Mouse (Mus musculus) limb, embryonic 10.5 days (tissue): ENCODE measurements around the gene Commd9. TPM values are rescaled to one million over a fixed set of nuclear protein-coding genes. Genes with fewer than 3 reads are reported as not detected.

Experiments
- DNase-seq: peaks from one replicate; pipeline ENCODE4 v3.0.0-alpha.2; 2017; ENCODE audit warnings: low spot score
- H3K27ac ChIP-seq: fragments of 300-500 bp; sonication (generic); 2 replicates; pipeline ENCODE4 v1.5.1; 2016; ENCODE audit warnings: mild to moderate bottlenecking
- H3K27me3 ChIP-seq: fragments of 300-500 bp; sonication (generic); 2 replicates; pipeline ENCODE4 v1.6.1; 2016; ENCODE audit warnings: low read depth, mild to moderate bottlenecking; ENCODE audit not compliant: poor library complexity, severe bottlenecking
- H3K36me3 ChIP-seq: fragments of 300-500 bp; sonication (generic); 2 replicates; pipeline ENCODE4 v1.6.1; 2016; ENCODE audit warnings: mild to moderate bottlenecking, moderate library complexity
- H3K4me1 ChIP-seq: fragments of 300-500 bp; sonication (generic); 2 replicates; pipeline ENCODE4 v1.6.1; 2016
- H3K4me3 ChIP-seq: fragments of 300-500 bp; sonication (generic); 2 replicates; pipeline ENCODE4 v1.5.1; 2016; ENCODE audit warnings: mild to moderate bottlenecking, moderate library complexity
- H3K9me3 ChIP-seq: fragments of 300-500 bp; sonication (generic); replicated peaks from 2 replicates; pipeline ENCODE4 v1.6.1; 2016; ENCODE audit warnings: mild to moderate bottlenecking
- WGBS: fragments of 180-500 bp; shearing (Covaris S2); methylation state at CpG from one replicate; pipeline ENCODE4 v1.1.7; 2016; 5-methylcytosine and 5-hydroxymethylcytosine counted together
- polyA plus RNA-seq: library from polyadenylated mRNA; unstranded; fragments of >200 nt; fragmentation: Nextera tagmentation; extraction: Ambion mirVana; gene quantifications from 2 replicates; pipeline ENCODE4 v1.2.1, GENCODE M21; 2016

Gene Commd9
- polyA plus RNA-seq, 1 experiment from 2014 or later: 60.7 TPM

GRCm38 (mm10) chr2:101891143-101891542 is 5.1 kb downstream of the Commd9 start:
- no peak for DNase-seq
- H3K9me3 ChIP-seq: no peaks in the 10 kb centered on the region
- H3K27me3 ChIP-seq: no peaks in the 10 kb centered on the region
- peaks cover 15% of the 10 kb centered on the region for H3K4me1 ChIP-seq
- no peak overlapping the region for H3K27ac ChIP-seq
- 57% methylated on average over 7 of the region's 7 CpGs for WGBS
- H3K36me3 ChIP-seq: peaks cover 8% of the 10 kb centered on the region; the same call in 1 of the 2 replicates
- no peak overlapping the region for H3K4me3 ChIP-seq

- no peaks in the 10 kb centered on the region for H3K27me3 ChIP-seq
- H3K27ac ChIP-seq: no peak overlapping the region
- no peak for DNase-seq
- WGBS: 90% methylated on average over 3 of the region's 3 CpGs
- peaks cover 13% of the 10 kb centered on the region; the same call in 1 of the 2 replicates for H3K4me1 ChIP-seq
- H3K36me3 ChIP-seq: peaks cover 16% of the 10 kb centered on the region; the same call in 1 of the 2 replicates
- no peaks in the 10 kb centered on the region for H3K9me3 ChIP-seq
- H3K4me3 ChIP-seq: no peak overlapping the region
These were observed 8.1 kb downstream of the Commd9 start for GRCm38 (mm10) chr2:101894126-101894525.

- no peaks in the 10 kb centered on the region for H3K27me3 ChIP-seq
- DNase-seq: no peak
- no peak overlapping the region for H3K27ac ChIP-seq
- H3K9me3 ChIP-seq: no peaks in the 10 kb centered on the region
- no peak overlapping the region for H3K4me3 ChIP-seq
- H3K4me1 ChIP-seq: peaks cover 8% of the 10 kb centered on the region; the same call in 1 of the 2 replicates
- peaks cover 33% of the 10 kb centered on the region for H3K36me3 ChIP-seq
- WGBS: 72% methylated on average over 10 of the region's 10 CpGs
These were observed 10.6 kb downstream of the Commd9 start for GRCm38 (mm10) chr2:101896425-101897204.

DNA sequence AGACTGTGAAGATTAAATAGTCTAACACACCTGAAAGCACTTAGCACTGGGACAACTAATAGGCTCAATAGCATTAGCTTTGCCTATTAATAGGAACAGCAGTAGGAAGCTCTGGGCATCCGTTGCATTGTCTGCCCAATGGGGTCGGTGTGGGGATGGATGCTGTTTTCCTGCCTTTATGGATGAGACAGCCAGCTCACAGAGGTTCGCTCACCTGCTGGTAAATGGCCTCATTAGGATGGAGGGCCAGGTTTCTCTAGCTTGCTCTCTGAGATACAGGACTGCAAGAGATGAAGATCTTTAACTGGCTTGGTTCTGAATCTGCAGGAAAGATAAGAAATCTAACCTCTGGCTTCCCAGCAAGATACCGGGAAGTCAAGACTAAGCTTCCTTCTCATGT is 16.1 kb downstream of the Commd9 start:
- H3K4me1 ChIP-seq: peaks cover 10% of the 10 kb centered on the region; the same call in 1 of the 2 replicates
- no peaks in the 10 kb centered on the region for H3K9me3 ChIP-seq
- H3K4me3 ChIP-seq: no peak overlapping the region
- DNase-seq: no peak
- no peak overlapping the region for H3K27ac ChIP-seq
- peaks cover 16% of the 10 kb centered on the region for H3K36me3 ChIP-seq
- WGBS: 75% methylated on average over 4 of the region's 4 CpGs
- 0 out of 2 replicates have a peak, but pooled peaks cover 5% of the 10 kb centered on the region for H3K27me3 ChIP-seq

DNA sequence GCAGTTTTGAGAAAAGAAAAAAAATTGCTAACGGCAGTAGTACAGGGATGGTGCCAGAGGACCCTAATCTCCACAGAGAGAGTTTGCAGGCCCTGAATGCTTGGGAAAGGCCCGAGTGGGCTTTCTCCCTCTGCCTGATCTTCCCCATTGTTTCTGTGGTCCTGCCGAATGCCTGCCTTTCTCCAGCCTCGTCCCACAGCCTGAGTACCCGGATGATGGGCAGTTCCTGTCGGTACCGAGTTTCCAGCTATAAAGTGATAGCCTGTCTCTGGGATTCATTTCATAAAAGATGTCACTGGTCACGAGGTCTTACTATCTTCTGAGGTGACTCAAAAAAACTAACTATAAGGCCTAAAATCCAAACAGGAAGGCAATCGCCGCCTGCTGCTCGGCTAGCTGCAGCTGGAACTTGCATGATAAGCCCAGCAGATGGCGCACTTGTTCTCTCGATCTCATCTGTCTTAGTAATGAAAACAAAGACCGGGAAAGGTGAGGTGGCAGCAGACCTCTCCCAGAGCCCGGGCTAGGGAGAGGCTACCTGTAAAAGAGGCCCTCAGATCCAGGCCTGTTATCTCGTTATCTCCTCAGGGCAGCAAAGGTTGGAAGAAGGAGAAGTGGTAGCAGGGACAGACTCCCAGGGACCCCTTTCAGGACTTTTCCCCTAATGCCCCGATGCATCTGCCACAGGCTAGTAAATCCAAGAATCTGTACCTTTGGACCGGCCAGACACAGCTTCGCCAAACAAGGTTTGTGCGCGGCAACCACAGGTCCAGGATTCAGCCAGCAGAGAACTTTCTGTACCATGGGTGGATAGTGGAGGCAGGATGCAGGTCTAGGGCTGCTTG is 19.7 kb downstream of the Commd9 start:
- 33% methylated on average over 21 of the region's 21 CpGs for WGBS
- Histone ChIP-seq H3K4me3 (peak overlapping the region; percentile 32), H3K27ac (peak overlapping the region; percentile 73)

GRCm38 (mm10) chr2:101906379-101906690 is 20.3 kb downstream of the Commd9 start:
- DNase-seq: no peak
- WGBS: 75% methylated on average over 5 of the region's 5 CpGs
- H3K4me3 ChIP-seq: no peak overlapping the region
- no peaks in the 10 kb centered on the region for H3K36me3 ChIP-seq
- peak overlapping the region; percentile 73 for H3K27ac ChIP-seq
- no peaks in the 10 kb centered on the region for H3K9me3 ChIP-seq
- 0 out of 2 replicates have a peak, but pooled peaks cover 5% of the 10 kb centered on the region for H3K27me3 ChIP-seq
- peaks cover 14% of the 10 kb centered on the region; the same call in 1 of the 2 replicates for H3K4me1 ChIP-seq

More for the DNA sequence above, 19.7 kb downstream of the Commd9 start:
- Histone ChIP-seq H3K27me3 (0 out of 2 replicates have a peak, but pooled peaks cover 5% of the 10 kb centered on the region), H3K4me1 (peaks cover 14% of the 10 kb centered on the region; the same call in 1 of the 2 replicates), H3K9me3 (no peaks in the 10 kb centered on the region), H3K36me3 (peaks cover 5% of the 10 kb centered on the region)
- peak; percentile 89 for DNase-seq

- no peak for DNase-seq
- H3K27ac ChIP-seq: no peak overlapping the region
- WGBS: 78% methylated on average over 10 of the region's 10 CpGs
These were observed 21.5 kb downstream of the Commd9 start for GRCm38 (mm10) chr2:101907386-101908022.

DNA sequence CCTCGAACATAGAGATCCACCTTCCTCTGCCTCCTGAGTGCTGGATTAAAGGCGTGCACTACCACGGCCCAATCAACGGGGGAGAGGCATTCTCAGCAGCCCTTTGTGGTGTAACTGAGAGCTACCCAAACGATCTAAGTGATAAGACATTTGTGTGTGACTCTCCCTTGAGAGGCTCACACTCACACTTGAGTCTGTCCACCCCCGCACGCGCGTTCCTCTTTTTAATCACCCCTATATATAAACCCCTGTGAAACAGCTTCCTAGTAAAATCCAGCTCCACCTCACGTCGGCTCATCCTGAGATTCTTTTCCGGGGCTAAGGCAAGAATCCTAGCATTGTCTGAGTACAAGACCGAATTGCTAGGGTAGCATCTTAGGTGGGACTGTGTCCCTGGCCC is 22.7 kb downstream of the Commd9 start:
- Histone ChIP-seq H3K4me1 (peaks cover 14% of the 10 kb centered on the region; the same call in 1 of the 2 replicates), H3K27me3 (0 out of 2 replicates have a peak, but pooled peaks cover 5% of the 10 kb centered on the region), H3K27ac (no peak overlapping the region), H3K4me3 (no peak overlapping the region), H3K9me3 (no peaks in the 10 kb centered on the region), H3K36me3 (no peaks in the 10 kb centered on the region)
- 85% methylated on average over 13 of the region's 13 CpGs for WGBS
- no peak for DNase-seq

More at GRCm38 (mm10) chr2:101907386-101908022, 21.5 kb downstream of the Commd9 start:
- Histone ChIP-seq H3K9me3 (no peaks in the 10 kb centered on the region), H3K27me3 (0 out of 2 replicates have a peak, but pooled peaks cover 5% of the 10 kb centered on the region), H3K36me3 (no peaks in the 10 kb centered on the region), H3K4me3 (no peak overlapping the region), H3K4me1 (peaks cover 14% of the 10 kb centered on the region; the same call in 1 of the 2 replicates)

- no peak overlapping the region for H3K27ac ChIP-seq
- WGBS: 91% methylated on average over 15 of the region's 15 CpGs
- no peak overlapping the region for H3K4me3 ChIP-seq
- 0 out of 2 replicates have a peak, but pooled peaks cover 5% of the 10 kb centered on the region for H3K27me3 ChIP-seq
- H3K4me1 ChIP-seq: peaks cover 14% of the 10 kb centered on the region; the same call in 1 of the 2 replicates
- no peaks in the 10 kb centered on the region for H3K36me3 ChIP-seq
- no peak for DNase-seq
- no peaks in the 10 kb centered on the region for H3K9me3 ChIP-seq
These were observed 23.5 kb downstream of the Commd9 start for GRCm38 (mm10) chr2:101909326-101910080.

GRCm38 (mm10) chr2:101918518-101918917 is 32.5 kb downstream of the Commd9 start:
- no peak for DNase-seq
- peaks cover 4% of the 10 kb centered on the region for H3K4me1 ChIP-seq
- no peaks in the 10 kb centered on the region for H3K36me3 ChIP-seq
- no peaks in the 10 kb centered on the region for H3K9me3 ChIP-seq
- H3K27me3 ChIP-seq: no peaks in the 10 kb centered on the region
- no peak overlapping the region for H3K4me3 ChIP-seq
- H3K27ac ChIP-seq: no peak overlapping the region
- WGBS: 88% methylated on average over 7 of the region's 7 CpGs

DNA sequence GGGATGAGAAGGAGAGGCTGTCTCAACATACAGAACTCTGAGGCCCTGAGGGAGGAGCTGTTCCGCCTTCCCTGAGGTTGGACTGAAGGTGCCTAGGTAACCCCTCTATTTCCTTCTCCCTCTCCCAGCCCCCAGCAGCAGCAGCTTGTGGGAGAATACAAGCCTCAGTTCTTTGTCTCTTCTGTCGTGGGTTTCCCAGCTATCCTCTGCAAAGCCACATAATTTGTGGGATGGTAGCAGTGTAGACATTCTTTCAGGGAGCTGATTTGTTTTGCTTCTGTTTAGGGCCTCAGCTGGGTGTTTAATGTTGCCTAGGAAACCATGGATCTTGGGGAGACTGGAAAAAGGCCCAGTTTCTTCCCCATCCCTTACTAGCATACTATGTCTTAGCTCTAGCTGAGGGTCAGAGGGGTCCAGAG is 34.1 kb downstream of the Commd9 start:
- 66% methylated on average over 2 of the region's 2 CpGs for WGBS
- Histone ChIP-seq H3K9me3 (no peaks in the 10 kb centered on the region), H3K36me3 (no peaks in the 10 kb centered on the region), H3K27ac (no peak overlapping the region), H3K27me3 (no peaks in the 10 kb centered on the region), H3K4me3 (no peak overlapping the region), H3K4me1 (peaks cover 4% of the 10 kb centered on the region)
- DNase-seq: no peak

DNA sequence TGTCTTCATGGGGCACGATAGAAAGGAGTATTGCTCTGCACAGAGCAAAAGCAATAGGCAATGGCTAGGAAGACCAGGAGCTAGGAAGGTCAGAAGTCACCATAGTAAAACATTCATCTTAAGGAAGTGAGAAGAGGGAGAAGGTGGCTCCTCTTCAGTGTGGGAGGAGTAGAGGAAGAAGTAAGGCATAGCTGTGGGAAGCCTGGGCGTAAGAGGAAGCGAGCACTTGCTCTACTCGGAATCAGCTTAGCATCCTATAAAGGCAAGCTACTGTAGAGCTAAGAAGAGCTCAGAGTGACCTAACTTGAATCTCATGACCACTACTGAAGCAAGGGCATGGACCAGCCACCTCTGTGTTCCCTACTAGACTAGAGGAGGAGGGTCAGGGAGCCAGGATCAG is 36.3 kb downstream of the Commd9 start:
- Histone ChIP-seq H3K4me1 (peaks cover 4% of the 10 kb centered on the region), H3K27ac (no peak overlapping the region), H3K4me3 (no peak overlapping the region), H3K36me3 (no peaks in the 10 kb centered on the region), H3K27me3 (no peaks in the 10 kb centered on the region), H3K9me3 (no peaks in the 10 kb centered on the region)
- no peak for DNase-seq
- WGBS: 94% methylated on average over 4 of the region's 4 CpGs
